Mouse (Mus musculus): Measurements from ENCODE around the gene Trim3.

DNA sequence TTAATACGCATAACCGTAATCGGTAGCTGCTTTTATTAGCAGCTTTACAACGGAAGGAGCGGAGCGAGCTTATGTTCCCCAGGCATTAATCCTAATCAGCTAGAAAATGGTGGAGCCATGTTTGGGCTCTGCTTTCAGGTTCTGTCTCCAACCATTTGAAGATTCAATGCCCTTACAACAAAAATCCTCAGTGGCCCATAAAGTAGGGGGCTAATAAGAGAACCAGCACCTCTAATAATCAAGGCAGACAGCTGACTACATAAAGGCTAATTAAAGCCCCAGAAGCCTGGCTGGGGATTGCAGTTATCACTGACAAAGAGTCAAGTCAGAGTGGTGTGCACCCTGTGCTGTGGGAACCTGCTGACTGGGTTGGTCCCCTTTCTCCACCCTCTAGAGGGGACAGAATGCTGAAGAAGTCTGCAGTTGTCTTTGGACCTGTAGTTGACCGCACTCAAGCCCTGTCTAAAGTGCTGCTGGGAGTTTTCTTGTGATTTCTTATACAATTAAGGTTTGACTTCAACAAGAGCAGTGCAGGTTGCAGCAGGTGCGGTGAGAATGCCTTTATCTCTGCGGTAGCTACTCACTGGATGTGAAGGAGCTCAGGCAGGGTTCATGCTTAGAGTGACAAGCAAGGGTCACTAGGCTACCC lies 1.0 kb upstream of the Trim3 start:
- no peak for TF ChIP-seq CTCF (IDR thresholded peaks at IDR 0.05; ENCODE audit: borderline replicate concordance, control insufficient read depth, extremely low read depth, insufficient read depth, low read length, poor library complexity)
- TF ChIP-seq POLR2A (IDR thresholded peaks at IDR 0.05; ENCODE audit: control insufficient read depth, extremely low read depth, insufficient read depth, low read length, poor library complexity), result no peak
